Mouse (Mus musculus): ENCODE data around the gene Prss53. TPM values are rescaled to one million over a fixed set of nuclear protein-coding genes. Genes with fewer than 3 reads are reported as not detected.

Prss53 gene
- polyA plus RNA-seq, 1 experiment: 1.6 TPM

- H3K27ac ChIP-seq (ENCODE audit: control insufficient read depth, insufficient read depth, low read depth, low read length, poor library complexity): peak within 1 kb of the TSS; percentile 63; the same call in 1 of the 2 replicates
Measured at GRCm38 (mm10) chr7:127895442-127895841, 4.7 kb upstream of the Prss53 start, which contains the start of the genes Gm21974 and Vkorc1. Gene Gm21974 (minus strand): TSS chr7:127895454. Gene Vkorc1 (minus strand): TSS chr7:127895617.

GRCm38 (mm10) chr7:127894480-127894879 is 3.7 kb upstream of the Prss53 start:
- Histone ChIP-seq H3K27ac (ENCODE audit: control insufficient read depth, insufficient read depth, low read depth, low read length, poor library complexity) (no peak overlapping the region), H3K4me1 (ENCODE audit: control insufficient read depth, insufficient read depth, low read length) (peaks cover 1% of the 10 kb centered on the region), H3K4me3 (replicated peaks; ENCODE audit: control insufficient read depth, low read depth, low read length) (no peak overlapping the region)
- WGBS: 80% methylated on average over 5 of the region's 5 CpGs
- no peak for TF ChIP-seq CTCF (IDR thresholded peaks at IDR 0.05; ENCODE audit: control insufficient read depth, insufficient read depth, low read length)
- TF ChIP-seq POLR2A (IDR thresholded peaks at IDR 0.05; ENCODE audit: borderline replicate concordance, control insufficient read depth, low read depth, low read length): no peak

More at GRCm38 (mm10) chr7:127895442-127895841, 4.7 kb upstream of the Prss53 start, which contains the start of the genes Gm21974 and Vkorc1:
- Histone ChIP-seq H3K4me1 (ENCODE audit: control insufficient read depth, insufficient read depth, low read length) (peaks cover 1% of the 10 kb centered on the region), H3K4me3 (replicated peaks; ENCODE audit: control insufficient read depth, low read depth, low read length) (peak within 1 kb of the TSS; percentile 86)
- TF ChIP-seq POLR2A (IDR thresholded peaks at IDR 0.05; ENCODE audit: borderline replicate concordance, control insufficient read depth, low read depth, low read length) (peak; percentile 72; the same call in 1 of the 2 replicates), CTCF (IDR thresholded peaks at IDR 0.05; ENCODE audit: control insufficient read depth, insufficient read depth, low read length) (peak; percentile 43; the same call in 1 of the 2 replicates)
- WGBS: under 1% methylated on average over 26 of the region's 26 CpGs

GRCm38 (mm10) chr7:127888821-127889220 is 1.9 kb downstream of the Prss53 start:
- H3K4me3 ChIP-seq (replicated peaks; ENCODE audit: control insufficient read depth, low read depth, low read length): no peak overlapping the region
- no peak overlapping the region for H3K27ac ChIP-seq (ENCODE audit: control insufficient read depth, insufficient read depth, low read depth, low read length, poor library complexity)
- 14% methylated on average over 3 of the region's 3 CpGs for WGBS
- H3K4me1 ChIP-seq (ENCODE audit: control insufficient read depth, insufficient read depth, low read length): no peaks in the 10 kb centered on the region
- TF ChIP-seq POLR2A (IDR thresholded peaks at IDR 0.05; ENCODE audit: borderline replicate concordance, control insufficient read depth, low read depth, low read length) (no peak), CTCF (IDR thresholded peaks at IDR 0.05; ENCODE audit: control insufficient read depth, insufficient read depth, low read length) (no peak)

GRCm38 (mm10) chr7:127887781-127888180 is 3.0 kb downstream of the Prss53 start:
- H3K4me3 ChIP-seq (replicated peaks; ENCODE audit: control insufficient read depth, low read depth, low read length): no peak overlapping the region
- no peak overlapping the region for H3K27ac ChIP-seq (ENCODE audit: control insufficient read depth, insufficient read depth, low read depth, low read length, poor library complexity)
- WGBS: 90% methylated on average over 3 of the region's 3 CpGs
- no peaks in the 10 kb centered on the region for H3K4me1 ChIP-seq (ENCODE audit: control insufficient read depth, insufficient read depth, low read length)
- TF ChIP-seq CTCF (IDR thresholded peaks at IDR 0.05; ENCODE audit: control insufficient read depth, insufficient read depth, low read length) (no peak), POLR2A (IDR thresholded peaks at IDR 0.05; ENCODE audit: borderline replicate concordance, control insufficient read depth, low read depth, low read length) (no peak)

- Histone ChIP-seq H3K27ac (ENCODE audit: control insufficient read depth, insufficient read depth, low read depth, low read length, poor library complexity) (no peak overlapping the region), H3K4me3 (replicated peaks; ENCODE audit: control insufficient read depth, low read depth, low read length) (no peak overlapping the region), H3K4me1 (ENCODE audit: control insufficient read depth, insufficient read depth, low read length) (no peaks in the 10 kb centered on the region)
- WGBS: 77% methylated on average over 8 of the region's 8 CpGs
- no peak for TF ChIP-seq POLR2A (IDR thresholded peaks at IDR 0.05; ENCODE audit: borderline replicate concordance, control insufficient read depth, low read depth, low read length)
- TF ChIP-seq CTCF (IDR thresholded peaks at IDR 0.05; ENCODE audit: control insufficient read depth, insufficient read depth, low read length): no peak
Measured at GRCm38 (mm10) chr7:127887191-127887590, 3.6 kb downstream of the Prss53 start.

- Histone ChIP-seq H3K27ac (ENCODE audit: control insufficient read depth, insufficient read depth, low read depth, low read length, poor library complexity) (no peak overlapping the region), H3K4me3 (replicated peaks; ENCODE audit: control insufficient read depth, low read depth, low read length) (no peak overlapping the region), H3K4me1 (ENCODE audit: control insufficient read depth, insufficient read depth, low read length) (no peaks in the 10 kb centered on the region)
- 90% methylated on average over 6 of the region's 6 CpGs for WGBS
- no peak for TF ChIP-seq POLR2A (IDR thresholded peaks at IDR 0.05; ENCODE audit: borderline replicate concordance, control insufficient read depth, low read depth, low read length)
- TF ChIP-seq CTCF (IDR thresholded peaks at IDR 0.05; ENCODE audit: control insufficient read depth, insufficient read depth, low read length): no peak
Measured at GRCm38 (mm10) chr7:127886551-127886950, 4.2 kb downstream of the Prss53 start.

- Histone ChIP-seq H3K4me3 (replicated peaks; ENCODE audit: control insufficient read depth, low read depth, low read length) (no peak overlapping the region), H3K4me1 (ENCODE audit: control insufficient read depth, insufficient read depth, low read length) (no peaks in the 10 kb centered on the region), H3K27ac (ENCODE audit: control insufficient read depth, insufficient read depth, low read depth, low read length, poor library complexity) (no peak overlapping the region)
- TF ChIP-seq POLR2A (IDR thresholded peaks at IDR 0.05; ENCODE audit: borderline replicate concordance, control insufficient read depth, low read depth, low read length): no peak
- no peak for TF ChIP-seq CTCF (IDR thresholded peaks at IDR 0.05; ENCODE audit: control insufficient read depth, insufficient read depth, low read length)
- 43% methylated on average over 6 of the region's 6 CpGs for WGBS
Measured at GRCm38 (mm10) chr7:127885951-127886350, 4.8 kb downstream of the Prss53 start.

- TF ChIP-seq POLR2A (IDR thresholded peaks at IDR 0.05; ENCODE audit: borderline replicate concordance, control insufficient read depth, low read depth, low read length) (no peak), CTCF (IDR thresholded peaks at IDR 0.05; ENCODE audit: control insufficient read depth, insufficient read depth, low read length) (no peak)
- Histone ChIP-seq H3K27ac (ENCODE audit: control insufficient read depth, insufficient read depth, low read depth, low read length, poor library complexity) (no peak overlapping the region), H3K4me1 (ENCODE audit: control insufficient read depth, insufficient read depth, low read length) (no peaks in the 10 kb centered on the region), H3K4me3 (replicated peaks; ENCODE audit: control insufficient read depth, low read depth, low read length) (no peak overlapping the region)
- 91% methylated on average over 12 of the region's 12 CpGs for WGBS
Measured at GRCm38 (mm10) chr7:127880431-127880830, 10.3 kb downstream of the Prss53 start.

- no peak overlapping the region for H3K4me3 ChIP-seq (replicated peaks; ENCODE audit: control insufficient read depth, low read depth, low read length)
- WGBS: 95% methylated on average over 9 of the region's 9 CpGs
- no peak for TF ChIP-seq POLR2A (IDR thresholded peaks at IDR 0.05; ENCODE audit: borderline replicate concordance, control insufficient read depth, low read depth, low read length)
- no peak overlapping the region for H3K27ac ChIP-seq (ENCODE audit: control insufficient read depth, insufficient read depth, low read depth, low read length, poor library complexity)
- no peaks in the 10 kb centered on the region for H3K4me1 ChIP-seq (ENCODE audit: control insufficient read depth, insufficient read depth, low read length)
Measured at GRCm38 (mm10) chr7:127879301-127879700, 11.5 kb downstream of the Prss53 start.
